Mouse (Mus musculus) liver, embryonic 16.5 days (tissue): ENCODE measurements around the gene Pex11b. TPM values are rescaled to one million over a fixed set of nuclear protein-coding genes. Genes with fewer than 3 reads are reported as not detected.

Experiments
- ATAC-seq: fragments of 200-750 bp; cut with Nextera tagmentation; 2 replicates; pipeline ENCODE4 v1.8.0; 2017; ENCODE audit warnings: low read depth, mild to moderate bottlenecking, moderate number of reproducible peaks, moderate library complexity
- H3K27ac ChIP-seq: fragments of 300-500 bp; sonication (generic); 2 replicates; pipeline ENCODE4 v1.5.1; 2014; ENCODE audit warnings: mild to moderate bottlenecking, low read length
- H3K27me3 ChIP-seq: fragments of 300-500 bp; sonication (generic); 2 replicates; pipeline ENCODE4 v1.6.1; 2014; ENCODE audit warnings: low read depth, low read length, mixed read lengths; ENCODE audit not compliant: control insufficient read depth, insufficient read depth
- H3K36me3 ChIP-seq: fragments of 300-500 bp; sonication (generic); 2 replicates; pipeline ENCODE4 v1.6.1; 2014; ENCODE audit warnings: mild to moderate bottlenecking; ENCODE audit not compliant: control insufficient read depth, insufficient read depth
- H3K4me1 ChIP-seq: fragments of 300-500 bp; sonication (generic); 2 replicates; pipeline ENCODE4 v1.6.1; 2014; ENCODE audit warnings: low read depth, low read length, mixed read lengths; ENCODE audit not compliant: control insufficient read depth
- H3K4me2 ChIP-seq: fragments of 300-500 bp; sonication (generic); 2 replicates; pipeline ENCODE4 v1.6.1; 2014; ENCODE audit warnings: low read depth, low read length, mixed read lengths
- H3K4me3 ChIP-seq: fragments of 300-500 bp; sonication (generic); 2 replicates; pipeline ENCODE4 v1.5.1; 2014; ENCODE audit warnings: low read depth, mild to moderate bottlenecking, low read length
- H3K9ac ChIP-seq: fragments of 300-500 bp; sonication (generic); 2 replicates; pipeline ENCODE4 v1.6.1; 2014; ENCODE audit warnings: low read depth, low read length
- H3K9me3 ChIP-seq: fragments of 300-500 bp; sonication (generic); replicated peaks from 2 replicates; pipeline ENCODE4 v1.6.1; 2016; ENCODE audit warnings: low read length; ENCODE audit not compliant: control insufficient read depth
- WGBS: fragments of 180-500 bp; shearing (Covaris S2); extraction: QIAGEN DNeasy Blood & Tissue Kit; methylation state at CpG from one replicate; pipeline ENCODE4 v1.1.7; 2014; ENCODE audit not compliant: insufficient replicate concordance; 5-methylcytosine and 5-hydroxymethylcytosine counted together
- polyA plus RNA-seq: library from polyadenylated mRNA; unstranded; fragments of >200 nt; fragmentation: Nextera tagmentation; extraction: Ambion mirVana; gene quantifications from 2 replicates; pipeline ENCODE4 v1.2.1, GENCODE M21; 2015

The Pex11b gene
- polyA plus RNA-seq, 1 experiment from 2014 or later, result 14.5 TPM

DNA sequence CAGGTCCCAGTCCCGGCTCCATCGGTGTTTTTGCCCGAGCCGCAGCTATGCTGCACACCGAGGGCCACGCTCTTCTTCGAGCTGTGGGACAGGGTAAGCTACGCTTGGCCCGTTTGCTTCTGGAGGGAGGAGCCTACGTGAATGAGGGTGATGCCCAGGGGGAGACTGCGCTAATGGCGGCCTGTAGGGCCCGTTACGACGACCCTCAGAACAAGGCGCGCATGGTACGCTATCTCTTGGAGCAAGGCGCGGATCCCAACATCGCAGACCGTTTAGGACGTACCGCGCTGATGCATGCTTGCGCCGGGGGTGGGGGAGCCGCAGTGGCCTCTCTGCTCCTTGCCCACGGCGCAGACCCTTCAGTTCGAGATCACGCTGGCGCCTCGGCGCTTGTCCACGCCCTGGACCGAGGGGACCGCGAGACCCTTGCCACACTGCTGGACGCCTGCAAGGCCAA is 37.7 kb upstream of the Pex11b start:
- Histone ChIP-seq H3K27ac (no peak overlapping the region), H3K9me3 (no peaks in the 10 kb centered on the region), H3K4me2 (peak overlapping the region; percentile 50), H3K27me3 (peaks cover 73% of the 10 kb centered on the region), H3K4me3 (peak overlapping the region; percentile 38), H3K9ac (peak overlapping the region; percentile 23), H3K4me1 (peaks cover 26% of the 10 kb centered on the region), H3K36me3 (no peaks in the 10 kb centered on the region)
- no peak for ATAC-seq
- WGBS, result 0% methylated on average over 40 of the region's 40 CpGs

DNA sequence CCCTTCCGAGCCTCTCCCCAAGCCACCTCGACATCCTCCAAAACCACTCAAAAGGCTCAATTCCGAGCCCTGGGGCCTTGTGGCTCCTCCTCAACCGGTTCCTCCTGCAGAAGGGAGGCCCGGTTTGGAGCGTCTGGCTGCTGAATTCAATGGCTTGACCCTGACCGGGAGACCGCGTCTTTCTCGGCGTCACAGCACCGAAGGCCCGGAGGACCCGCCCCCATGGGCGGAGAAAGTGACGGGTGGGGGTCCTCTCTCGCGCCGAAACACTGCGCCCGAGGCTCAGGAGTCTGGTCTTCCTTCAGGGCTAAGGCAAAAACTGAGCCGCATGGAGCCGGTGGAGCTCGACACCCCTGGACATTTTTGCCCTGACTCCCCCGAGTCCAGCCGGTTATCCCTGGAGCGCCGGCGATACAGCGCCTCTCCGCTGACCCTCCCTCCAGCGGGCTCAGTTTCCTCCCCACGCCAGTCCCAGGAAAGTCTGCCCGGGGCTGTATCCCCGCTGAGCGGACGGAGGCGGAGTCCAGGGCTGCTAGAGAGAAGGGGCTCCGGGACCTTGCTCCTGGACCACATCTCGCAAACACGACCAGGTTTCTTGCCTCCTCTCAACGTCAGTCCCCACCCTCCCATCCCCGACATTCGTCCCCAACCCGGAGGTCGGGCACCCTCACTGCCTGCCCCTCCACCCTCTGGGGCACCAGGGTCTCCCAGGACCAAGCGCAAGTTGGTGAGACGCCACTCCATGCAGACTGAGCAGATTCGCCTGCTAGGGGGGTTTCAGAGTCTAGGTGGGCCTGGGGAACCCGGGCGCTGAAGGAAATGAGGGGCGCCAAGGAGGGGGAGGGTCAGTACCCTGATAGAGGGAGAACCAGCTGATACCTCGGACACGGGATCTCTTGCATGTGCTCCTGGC is 36.8 kb upstream of the Pex11b start:
- Histone ChIP-seq H3K9ac (no peak overlapping the region), H3K27ac (no peak overlapping the region), H3K36me3 (no peaks in the 10 kb centered on the region), H3K4me1 (peaks cover 22% of the 10 kb centered on the region), H3K4me3 (peak overlapping the region; percentile 38), H3K27me3 (peaks cover 76% of the 10 kb centered on the region), H3K9me3 (no peaks in the 10 kb centered on the region), H3K4me2 (peak overlapping the region; percentile 50)
- 4% methylated on average over 54 of the region's 54 CpGs for WGBS
- ATAC-seq, result no peak

DNA sequence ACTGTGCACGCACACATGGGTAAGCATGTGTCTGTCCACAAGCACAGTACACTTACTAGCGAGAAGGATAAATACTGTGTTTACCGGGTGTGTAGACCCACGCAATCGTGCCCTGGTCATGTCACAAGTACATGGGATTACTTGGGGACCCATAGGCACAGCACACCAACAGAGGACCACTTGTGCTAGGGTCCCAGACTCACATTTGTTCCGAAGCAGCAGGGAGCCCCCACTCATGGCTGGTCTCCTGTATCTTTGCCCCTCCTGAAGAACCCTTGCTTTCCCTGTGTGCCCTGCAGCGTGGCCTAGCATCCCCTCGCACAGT is 36.1 kb upstream of the Pex11b start:
- H3K27me3 ChIP-seq, result peaks cover 76% of the 10 kb centered on the region
- H3K36me3 ChIP-seq, result no peaks in the 10 kb centered on the region
- H3K9ac ChIP-seq, result no peak overlapping the region
- no peak overlapping the region for H3K4me3 ChIP-seq
- no peak for ATAC-seq
- WGBS, result 50% methylated on average over 8 of the region's 8 CpGs
- H3K27ac ChIP-seq, result no peak overlapping the region
- no peak overlapping the region for H3K4me2 ChIP-seq
- H3K4me1 ChIP-seq, result peaks cover 22% of the 10 kb centered on the region
- H3K9me3 ChIP-seq, result no peaks in the 10 kb centered on the region

DNA sequence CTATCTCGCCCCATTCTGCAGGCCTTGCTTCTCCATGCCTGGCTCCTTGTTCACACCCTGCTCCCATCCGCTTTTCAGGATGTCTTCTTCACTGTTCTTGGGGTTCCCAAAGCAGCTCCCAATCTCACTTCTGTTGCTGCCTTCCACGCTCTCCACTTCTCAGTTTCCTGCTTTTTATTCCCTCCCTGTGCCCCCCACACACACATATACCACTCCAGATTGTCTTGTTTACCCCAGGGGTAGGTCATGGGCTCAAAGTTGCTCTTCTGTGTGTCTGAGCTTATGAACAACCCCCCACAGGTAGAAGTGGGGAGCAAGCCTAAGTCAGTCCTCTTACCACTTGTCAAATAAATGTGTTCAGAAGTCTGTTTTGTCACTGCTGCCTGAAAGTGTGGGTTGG is 35.8 kb upstream of the Pex11b start:
- peaks cover 22% of the 10 kb centered on the region for H3K4me1 ChIP-seq
- no peak overlapping the region for H3K4me3 ChIP-seq
- H3K27me3 ChIP-seq, result peaks cover 76% of the 10 kb centered on the region
- no peak overlapping the region for H3K9ac ChIP-seq
- H3K9me3 ChIP-seq, result no peaks in the 10 kb centered on the region
- H3K27ac ChIP-seq, result no peak overlapping the region
- WGBS, result 66% methylated on average over 3 of the region's 3 CpGs
- no peak for ATAC-seq
- H3K36me3 ChIP-seq, result no peaks in the 10 kb centered on the region
- no peak overlapping the region for H3K4me2 ChIP-seq

DNA sequence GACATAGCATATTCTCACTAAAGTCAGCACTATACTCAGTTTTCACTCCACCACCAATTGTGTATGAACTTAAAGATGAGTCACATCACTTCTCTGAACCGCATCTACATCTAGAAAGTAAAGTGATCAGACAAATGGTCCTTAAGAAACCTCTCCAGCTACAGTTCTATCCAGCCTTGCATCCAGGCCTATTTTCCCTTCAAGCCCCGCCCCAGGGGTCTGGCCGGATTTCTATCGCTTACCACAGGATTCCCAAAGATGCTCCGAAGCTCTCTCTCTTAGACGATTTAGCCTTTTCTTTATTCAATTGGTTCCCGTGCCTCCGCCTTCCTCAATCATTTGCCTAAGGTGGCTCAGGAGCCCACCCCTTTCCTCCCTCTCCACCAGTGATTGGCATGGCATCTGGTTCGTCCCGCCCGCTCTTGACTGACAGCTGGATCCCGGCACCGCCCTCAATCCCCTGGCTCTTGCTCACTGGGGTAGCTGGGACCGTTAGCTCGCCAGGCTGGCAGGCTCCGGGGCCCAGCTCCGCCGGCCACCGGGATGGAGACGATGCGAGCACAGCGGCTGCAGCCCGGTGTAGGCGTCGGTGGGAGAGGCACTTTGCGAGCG is 34.4 kb upstream of the Pex11b start, which contains the start of gene Lix1l:
Lix1l (plus strand) TSS at position 511 of the 612 bp plus-strand sequence.
- ATAC-seq, result peak; percentile 95
- Histone ChIP-seq H3K4me3 (peak within 1 kb of the TSS; percentile 68), H3K27ac (peak within 1 kb of the TSS; percentile 40), H3K27me3 (peaks cover 66% of the 10 kb centered on the region), H3K36me3 (no peaks in the 10 kb centered on the region), H3K9me3 (no peaks in the 10 kb centered on the region), H3K9ac (peak within 1 kb of the TSS; percentile 52), H3K4me2 (peak within 1 kb of the TSS; percentile 87), H3K4me1 (peaks cover 22% of the 10 kb centered on the region)
- under 1% methylated on average over 27 of the region's 27 CpGs for WGBS

DNA sequence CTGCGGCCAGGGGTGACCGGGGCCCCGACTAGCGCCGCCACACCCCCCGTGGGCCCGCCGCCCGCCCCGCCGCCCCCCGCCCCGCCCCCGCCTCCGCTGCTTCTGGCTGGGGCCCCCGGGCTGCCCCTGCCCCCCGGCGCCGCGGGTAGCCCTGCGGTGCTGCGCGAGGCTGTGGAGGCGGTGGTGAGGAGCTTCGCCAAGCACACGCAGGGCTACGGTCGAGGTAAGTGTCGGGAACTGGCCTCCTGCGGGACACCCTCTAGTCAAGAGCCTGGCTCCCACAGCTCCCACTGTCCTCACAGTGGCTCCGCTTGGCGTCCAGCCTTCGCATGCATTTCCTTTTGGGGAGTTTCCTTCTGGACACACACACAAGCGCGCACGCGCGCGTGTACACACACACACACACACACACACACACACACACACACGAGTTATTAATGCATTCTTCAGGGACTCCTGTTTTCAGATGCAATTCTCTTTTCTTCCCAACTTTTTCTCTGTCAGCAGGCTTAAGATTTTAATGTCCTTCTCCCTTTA is 33.9 kb upstream of the Pex11b start:
- peak overlapping the region; percentile 52 for H3K9ac ChIP-seq
- H3K4me2 ChIP-seq, result peak overlapping the region; percentile 87
- peaks cover 60% of the 10 kb centered on the region for H3K27me3 ChIP-seq
- ATAC-seq, result peak; percentile 52
- peak overlapping the region; percentile 68 for H3K4me3 ChIP-seq
- H3K9me3 ChIP-seq, result no peaks in the 10 kb centered on the region
- peaks cover 19% of the 10 kb centered on the region for H3K4me1 ChIP-seq
- peak overlapping the region; percentile 40 for H3K27ac ChIP-seq
- H3K36me3 ChIP-seq, result no peaks in the 10 kb centered on the region
- 1% methylated on average over 25 of the region's 40 CpGs for WGBS

DNA sequence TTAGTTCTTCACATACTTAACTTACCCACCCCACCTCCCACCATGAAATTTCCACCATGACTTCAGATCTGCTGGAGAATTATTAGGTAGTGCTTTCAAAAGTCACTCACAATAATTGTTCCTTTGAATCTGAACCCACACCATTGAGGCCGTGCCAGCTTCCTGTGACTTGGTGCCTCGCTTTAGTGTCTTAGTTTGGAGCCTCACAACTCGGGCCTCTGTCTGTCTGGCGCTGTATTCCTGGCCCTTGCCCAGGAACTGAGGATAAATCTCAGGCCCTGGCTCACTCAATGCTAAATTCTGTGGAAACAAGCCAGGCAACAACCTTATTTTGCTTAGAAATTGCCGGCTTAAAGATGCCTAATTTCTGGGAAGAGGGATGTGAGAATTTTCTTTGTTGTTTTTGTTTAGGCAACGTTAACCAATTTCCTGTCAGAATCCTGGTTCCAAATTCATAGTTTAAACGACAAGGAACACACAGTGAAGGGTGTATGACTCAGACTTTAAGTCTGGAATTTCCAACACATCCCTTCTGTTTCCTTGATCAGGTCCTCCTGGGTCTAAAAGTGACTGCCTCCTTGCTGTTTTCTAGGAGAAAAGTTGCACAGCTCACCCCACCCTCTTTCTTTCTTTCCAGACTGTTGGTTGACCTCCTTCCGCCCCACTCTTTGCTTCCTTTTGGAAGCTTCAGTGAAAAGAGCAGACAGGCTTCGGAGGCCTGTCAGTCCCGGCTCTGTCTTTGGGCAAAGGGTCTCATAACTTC is 33.1 kb upstream of the Pex11b start:
- Histone ChIP-seq H3K4me1 (peaks cover 11% of the 10 kb centered on the region), H3K36me3 (no peaks in the 10 kb centered on the region), H3K9ac (no peak overlapping the region; the same call in 1 of the 2 replicates), H3K4me2 (peak overlapping the region; percentile 87), H3K27ac (no peak overlapping the region), H3K9me3 (no peaks in the 10 kb centered on the region), H3K4me3 (no peak overlapping the region; the same call in 1 of the 2 replicates), H3K27me3 (peaks cover 52% of the 10 kb centered on the region)
- 46% methylated on average over 10 of the region's 10 CpGs for WGBS
- ATAC-seq, result no peak

DNA sequence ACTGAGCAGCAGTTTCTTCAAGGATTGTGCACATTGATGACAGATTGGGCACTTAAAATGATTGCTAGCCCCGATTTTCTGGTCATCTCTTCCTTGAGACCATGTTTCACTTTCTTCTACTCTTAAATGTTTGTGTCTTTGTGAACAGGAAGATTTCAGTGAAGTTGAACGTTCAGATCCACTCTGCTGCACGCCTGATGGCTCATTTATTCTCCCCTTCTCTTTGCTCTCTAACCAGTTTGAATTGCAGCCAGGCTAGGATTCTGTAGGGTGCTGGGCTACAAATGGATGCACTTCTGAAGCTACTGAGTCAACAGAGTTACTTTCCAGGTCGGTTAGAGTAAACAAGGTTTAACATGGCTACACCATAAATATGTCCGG is 32.5 kb upstream of the Pex11b start:
- H3K36me3 ChIP-seq, result no peaks in the 10 kb centered on the region
- H3K9me3 ChIP-seq, result no peaks in the 10 kb centered on the region
- no peak overlapping the region for H3K9ac ChIP-seq
- H3K4me1 ChIP-seq, result peaks cover 6% of the 10 kb centered on the region
- ATAC-seq, result no peak
- peaks cover 47% of the 10 kb centered on the region for H3K27me3 ChIP-seq
- WGBS, result 32% methylated on average over 5 of the region's 5 CpGs
- no peak overlapping the region for H3K4me2 ChIP-seq
- H3K4me3 ChIP-seq, result no peak overlapping the region
- no peak overlapping the region for H3K27ac ChIP-seq
